Mouse (Mus musculus) liver, adult 2 months (tissue): ENCODE results near the gene Amdhd2.

Source experiments
- CTCF ChIP-seq: fragments of 200-500 bp; IDR thresholded peaks from 2 replicates; pipeline ENCODE4 v1.5.1; 2011; ENCODE audit warnings: low read depth, low read length, control low read depth
- POLR2A ChIP-seq: fragments of 200-500 bp; IDR thresholded peaks from 2 replicates; pipeline ENCODE4 v1.6.1; 2011; ENCODE audit warnings: low read length, control low read depth; ENCODE audit not compliant: insufficient read depth; ENCODE audit errors: extremely low read depth

GRCm38 (mm10) chr17:24108896-24109295 lies 54.7 kb downstream of the Amdhd2 start:
- TF ChIP-seq CTCF (no peak), POLR2A (no peak)
